Mouse (Mus musculus) WW6 (cell line): Measurements from ENCODE around the gene Kynu.

Source experiments
- DNase-seq: peaks from one replicate; pipeline ENCODE4 v3.0.0-alpha.2; 2013; ENCODE audit warnings: low read depth, low spot score

The Kynu gene

DNA sequence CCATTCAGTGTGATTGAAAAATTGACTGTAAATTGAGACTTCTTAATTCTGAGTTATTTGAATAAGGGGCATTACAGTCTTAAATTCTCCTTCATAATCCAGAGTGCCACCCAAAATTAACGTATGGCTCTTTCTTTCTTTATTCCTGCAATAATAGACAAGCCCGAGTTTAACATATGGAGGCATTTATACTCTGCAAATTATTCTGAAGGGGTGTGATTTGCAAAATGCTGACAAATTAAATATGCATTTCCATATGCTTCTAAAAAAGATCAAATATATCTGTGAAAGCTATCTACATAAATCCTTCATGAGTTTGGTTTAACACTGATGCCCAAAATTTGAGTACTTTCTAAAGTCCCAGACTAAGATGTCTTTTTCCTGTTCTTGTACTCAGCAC is 91.8 kb downstream of the Kynu start:
- no peak for DNase-seq

DNA sequence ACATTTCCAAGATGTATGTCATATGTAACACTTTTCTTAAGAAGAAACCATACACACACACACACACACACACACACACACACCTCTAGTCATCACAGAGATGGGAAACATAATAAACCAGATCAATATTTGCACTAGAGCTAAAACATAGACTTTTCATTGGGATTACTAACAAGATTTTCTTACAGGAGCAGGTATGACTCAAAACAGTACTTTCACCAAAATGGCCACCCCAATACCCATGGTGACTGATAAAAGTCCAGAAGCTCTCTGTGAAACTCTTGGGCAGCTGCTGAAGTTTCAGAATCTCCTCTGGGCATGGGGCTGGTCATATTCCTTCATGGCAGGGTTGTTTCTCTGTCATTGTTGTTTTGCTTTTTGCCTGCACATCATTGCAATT is 114.5 kb downstream of the Kynu start:
- no peak for DNase-seq

DNA sequence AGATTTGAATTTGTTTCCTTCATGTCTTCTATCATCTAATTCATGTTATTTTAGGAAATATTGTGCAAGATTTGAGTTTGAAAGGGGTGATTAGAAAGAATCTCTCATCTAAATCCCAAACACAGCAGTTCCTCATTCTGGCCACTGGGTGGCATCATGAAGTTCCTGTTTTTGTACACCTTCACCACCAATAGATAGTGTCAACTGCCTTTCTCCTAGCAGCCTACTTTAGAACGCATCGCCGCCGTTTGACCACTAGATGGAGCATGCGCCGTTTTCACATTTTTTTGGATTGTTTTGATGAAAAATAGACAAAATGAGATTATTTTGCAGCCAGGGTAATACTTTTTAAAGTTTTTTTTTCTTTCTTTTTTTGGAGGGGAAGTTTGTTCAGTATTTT is 118.5 kb downstream of the Kynu start:
- peak; percentile 40 for DNase-seq

DNA sequence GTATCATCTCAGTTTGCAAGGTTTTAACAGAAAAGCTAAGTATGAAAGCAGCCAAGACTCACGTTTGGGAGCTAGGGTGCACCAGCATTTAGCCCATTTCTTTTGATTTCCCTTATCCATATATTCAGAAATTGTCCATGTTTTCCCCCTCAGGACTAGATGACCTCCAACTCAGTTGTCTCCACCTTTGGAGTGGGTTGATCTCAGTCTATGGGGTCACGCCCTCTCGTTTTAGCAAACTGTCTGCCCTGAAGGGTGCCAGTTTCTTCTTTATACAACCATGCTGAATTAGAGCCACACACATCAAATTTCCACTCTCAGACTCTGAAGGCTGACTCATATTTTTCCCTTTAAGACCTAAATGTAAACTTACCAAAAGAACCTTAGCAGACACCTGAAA is 119.0 kb downstream of the Kynu start:
- no peak for DNase-seq

DNA sequence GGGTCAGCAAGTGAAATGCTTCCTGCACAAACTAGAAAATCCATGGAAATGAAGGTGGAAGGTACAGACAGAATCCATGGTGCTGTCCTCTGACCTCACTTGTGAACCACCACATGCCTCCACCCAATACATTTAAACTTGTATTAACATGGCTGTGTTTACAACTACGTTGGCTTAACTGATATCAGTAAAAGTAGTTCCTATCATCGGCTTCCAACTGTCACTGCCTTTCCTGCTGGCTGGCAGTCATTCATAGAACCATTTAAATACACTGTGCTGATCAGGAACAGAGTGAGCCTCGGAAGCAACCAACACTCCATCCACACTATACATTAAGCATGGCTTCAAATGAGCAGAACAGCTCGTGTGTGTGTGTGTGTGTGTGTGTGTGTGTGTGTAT is 120.1 kb downstream of the Kynu start:
- DNase-seq: no peak

DNA sequence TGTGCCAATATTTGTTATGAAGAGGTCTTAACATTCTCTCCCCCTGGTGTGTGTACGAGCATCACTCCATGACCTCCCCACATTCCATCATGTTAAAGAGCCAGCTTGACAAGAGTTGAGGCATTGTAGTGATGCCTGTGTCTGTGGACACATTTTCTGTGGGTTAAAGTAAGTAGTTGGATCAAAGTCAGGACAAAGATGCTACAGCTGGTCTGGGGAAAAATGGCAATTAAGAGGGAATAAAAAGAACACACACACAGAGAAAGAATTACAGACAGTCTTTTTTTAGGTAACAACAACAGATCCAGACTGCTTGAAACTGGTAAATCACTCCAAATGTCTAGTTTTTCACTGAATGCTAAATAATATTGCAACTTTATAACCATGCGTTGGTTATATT is 135.3 kb downstream of the Kynu start:
- no peak for DNase-seq

DNA sequence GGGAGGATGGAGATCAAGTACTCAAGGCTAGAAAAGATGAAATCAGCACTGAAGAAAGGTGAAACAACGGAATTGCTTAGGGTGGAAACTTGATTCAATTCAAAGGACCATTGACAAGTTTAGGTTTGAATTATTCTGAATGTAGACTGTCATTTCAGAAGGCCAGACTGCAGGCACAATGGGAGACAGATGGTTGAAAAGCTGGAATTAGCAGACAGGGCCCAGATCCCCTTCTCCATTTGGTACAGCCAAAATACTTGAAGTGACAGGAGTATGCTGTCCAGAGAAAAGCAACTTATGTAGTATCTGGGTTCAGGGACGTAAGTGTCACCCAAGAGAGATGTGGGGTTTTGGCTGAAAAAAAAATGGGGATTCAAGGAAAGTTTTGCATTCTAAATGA is 136.2 kb downstream of the Kynu start:
- DNase-seq: no peak

DNA sequence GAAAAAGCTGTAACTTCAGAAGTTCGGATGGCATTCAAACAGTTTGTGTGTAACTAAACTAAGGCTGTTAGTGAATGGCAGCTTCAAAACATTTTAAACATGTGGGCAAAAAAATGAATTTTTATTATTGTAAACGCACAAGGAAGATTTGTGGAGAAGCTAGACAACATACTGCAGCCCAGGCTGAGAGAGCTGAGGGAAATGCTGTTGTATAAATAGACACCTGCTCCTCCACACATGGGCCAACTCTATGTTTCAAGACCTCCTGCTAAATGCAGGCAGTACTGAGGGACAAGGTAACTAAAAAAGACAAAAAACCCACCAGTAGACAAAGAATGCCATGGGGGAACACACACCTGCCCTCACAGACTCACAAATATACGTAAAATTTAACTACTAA is 140.5 kb downstream of the Kynu start:
- DNase-seq: no peak

DNA sequence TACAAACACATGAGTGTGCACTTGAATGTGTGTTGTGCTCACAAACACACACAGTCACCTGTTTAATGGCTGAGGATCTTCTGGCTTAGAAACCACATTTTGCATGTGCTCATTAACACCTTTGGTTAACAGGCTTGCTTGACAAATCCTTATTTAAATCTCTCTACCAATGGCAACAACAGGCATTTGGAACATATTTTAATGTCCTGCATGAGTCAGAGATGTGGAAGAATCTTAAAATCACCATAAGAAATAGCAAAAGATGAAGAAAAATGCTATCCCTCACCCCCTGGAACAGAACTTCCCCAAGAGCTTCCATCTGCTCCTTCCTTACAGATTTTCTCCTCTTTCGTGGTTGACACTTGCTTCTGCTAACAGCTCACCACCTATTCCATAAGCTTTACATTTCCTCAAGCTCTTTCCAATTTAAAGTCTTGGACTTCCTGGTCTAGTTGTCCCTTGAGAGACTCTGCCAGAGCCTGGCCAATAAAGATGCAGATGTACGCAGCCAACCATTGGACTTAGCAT is 157.5 kb downstream of the Kynu start:
- DNase-seq: no peak

DNA sequence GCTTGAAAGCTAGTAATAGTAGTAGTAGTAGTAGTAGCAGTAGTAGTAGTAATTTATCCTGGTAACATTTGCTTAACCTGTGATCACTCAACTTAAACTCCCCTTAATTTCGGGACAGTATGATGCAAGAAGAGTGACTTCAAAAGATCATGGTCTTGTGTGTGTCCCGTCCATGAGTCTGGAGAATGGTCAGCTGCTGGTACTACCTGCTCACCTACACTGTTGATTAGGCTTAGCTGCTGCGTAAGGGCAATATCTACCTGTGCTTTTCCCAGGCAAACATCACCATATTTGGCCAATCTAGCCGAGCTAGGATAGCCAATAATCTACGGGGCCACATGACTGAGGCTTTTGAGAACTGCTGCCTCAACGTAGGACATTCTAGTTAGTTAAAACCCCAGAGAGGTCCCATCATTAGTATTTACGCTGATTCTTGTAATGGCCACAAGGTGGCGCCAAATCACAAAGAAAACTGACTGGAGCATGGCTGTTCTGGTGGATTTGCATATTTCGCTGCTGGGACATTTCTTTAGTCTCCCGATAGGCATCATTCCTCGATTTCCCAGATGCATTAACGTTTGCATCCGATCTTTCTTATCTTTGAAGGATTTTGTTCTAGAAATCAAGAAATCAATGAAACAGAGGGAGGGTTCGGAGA is 167.4 kb downstream of the Kynu start:
- peak; percentile 42 for DNase-seq

DNA sequence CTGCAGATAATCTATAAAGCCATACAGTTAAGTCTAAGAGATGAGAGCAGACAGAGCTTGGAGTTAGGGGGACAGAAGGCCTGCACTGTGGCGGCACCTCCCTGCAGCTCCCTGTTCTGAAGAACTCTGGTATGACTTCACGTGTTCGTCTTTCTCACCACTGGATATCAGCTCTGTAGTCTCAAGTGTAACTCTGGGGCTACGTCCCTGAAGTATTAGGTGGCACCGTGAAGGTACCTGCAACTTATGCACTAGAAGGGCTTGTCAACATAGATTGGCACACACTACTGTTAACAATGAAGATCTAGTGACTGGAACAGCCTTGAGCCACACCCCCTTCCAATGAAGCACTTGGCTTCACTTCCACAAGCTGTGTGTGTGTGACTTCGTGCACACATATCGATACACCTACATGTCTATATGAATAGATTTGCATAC is 168.0 kb downstream of the Kynu start:
- DNase-seq: no peak

DNA sequence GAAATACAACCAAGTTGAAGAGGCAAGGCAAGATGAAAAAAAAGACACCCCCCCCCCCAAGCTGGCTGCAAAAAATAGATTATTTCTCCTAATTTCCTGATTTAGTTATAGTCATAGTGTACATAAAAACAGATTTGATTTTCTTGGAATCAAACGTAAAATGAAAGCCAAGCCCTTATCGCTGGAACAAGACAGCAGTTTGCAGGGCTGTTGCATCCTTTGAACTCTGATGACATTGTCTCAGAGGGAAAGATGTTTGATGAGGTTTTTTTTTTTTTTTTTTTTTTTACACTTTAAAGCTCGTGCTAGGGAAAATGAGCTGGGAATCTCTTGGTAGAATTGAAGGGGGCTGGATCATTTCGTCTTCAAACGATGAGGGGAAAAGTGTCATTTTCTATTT is 172.1 kb downstream of the Kynu start:
- DNase-seq: no peak

DNA sequence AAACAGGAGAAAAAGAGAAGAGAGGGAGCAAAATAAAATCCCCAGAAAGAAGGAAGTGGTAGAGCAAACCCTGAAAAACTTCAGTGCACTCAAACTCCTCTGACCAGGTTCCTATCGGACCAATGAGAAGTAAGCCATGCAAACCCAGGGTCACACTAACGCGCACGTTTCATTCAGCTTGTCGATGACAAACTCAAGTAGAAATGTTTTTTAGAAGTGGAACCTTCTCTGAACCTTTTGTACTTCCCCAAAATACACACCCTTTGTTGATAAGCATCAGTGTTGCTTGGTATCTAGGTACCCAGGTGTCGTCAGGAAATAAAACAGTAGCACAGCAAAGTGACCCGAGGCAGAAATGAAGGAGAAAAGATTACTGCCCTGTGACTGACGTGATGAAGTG is 172.6 kb downstream of the Kynu start:
- no peak for DNase-seq

DNA sequence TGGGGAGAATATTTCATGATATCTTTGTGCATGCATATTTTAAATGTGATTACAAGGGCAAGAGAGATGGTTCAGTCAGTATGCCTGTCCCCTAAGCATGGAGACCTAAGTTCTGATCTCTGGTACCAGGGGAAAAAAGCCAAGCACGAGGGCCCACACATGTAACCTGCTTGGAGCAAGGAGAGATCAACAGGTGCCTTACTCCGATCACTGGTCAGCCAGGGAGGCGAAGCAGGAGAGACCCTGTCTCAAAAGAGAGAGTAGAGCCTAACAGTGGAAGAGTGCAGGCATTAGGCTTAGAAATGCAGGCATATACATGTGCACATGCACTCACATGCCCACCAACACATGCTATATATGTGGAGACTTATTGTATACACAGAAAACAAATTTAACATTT is 173.7 kb downstream of the Kynu start:
- DNase-seq: no peak
